Mouse (Mus musculus) liver, embryonic 16.5 days (tissue): ENCODE data around the gene Abhd2. TPM values are rescaled to one million over a fixed set of nuclear protein-coding genes. Genes with fewer than 3 reads are reported as not detected.

Experiments
- ATAC-seq: fragments of 200-750 bp; cut with Nextera tagmentation; 2 replicates; pipeline ENCODE4 v1.8.0; 2017; ENCODE audit warnings: low read depth, mild to moderate bottlenecking, moderate number of reproducible peaks, moderate library complexity
- H3K27ac ChIP-seq: fragments of 300-500 bp; sonication (generic); 2 replicates; pipeline ENCODE4 v1.5.1; 2014; ENCODE audit warnings: mild to moderate bottlenecking, low read length
- H3K27me3 ChIP-seq: fragments of 300-500 bp; sonication (generic); 2 replicates; pipeline ENCODE4 v1.6.1; 2014; ENCODE audit warnings: low read depth, low read length, mixed read lengths; ENCODE audit not compliant: control insufficient read depth, insufficient read depth
- H3K36me3 ChIP-seq: fragments of 300-500 bp; sonication (generic); 2 replicates; pipeline ENCODE4 v1.6.1; 2014; ENCODE audit warnings: mild to moderate bottlenecking; ENCODE audit not compliant: control insufficient read depth, insufficient read depth
- H3K4me1 ChIP-seq: fragments of 300-500 bp; sonication (generic); 2 replicates; pipeline ENCODE4 v1.6.1; 2014; ENCODE audit warnings: low read depth, low read length, mixed read lengths; ENCODE audit not compliant: control insufficient read depth
- H3K4me2 ChIP-seq: fragments of 300-500 bp; sonication (generic); 2 replicates; pipeline ENCODE4 v1.6.1; 2014; ENCODE audit warnings: low read depth, low read length, mixed read lengths
- H3K4me3 ChIP-seq: fragments of 300-500 bp; sonication (generic); 2 replicates; pipeline ENCODE4 v1.5.1; 2014; ENCODE audit warnings: low read depth, mild to moderate bottlenecking, low read length
- H3K9ac ChIP-seq: fragments of 300-500 bp; sonication (generic); 2 replicates; pipeline ENCODE4 v1.6.1; 2014; ENCODE audit warnings: low read depth, low read length
- H3K9me3 ChIP-seq: fragments of 300-500 bp; sonication (generic); replicated peaks from 2 replicates; pipeline ENCODE4 v1.6.1; 2016; ENCODE audit warnings: low read length; ENCODE audit not compliant: control insufficient read depth
- WGBS: fragments of 180-500 bp; shearing (Covaris S2); extraction: QIAGEN DNeasy Blood & Tissue Kit; methylation state at CpG from one replicate; pipeline ENCODE4 v1.1.7; 2014; ENCODE audit not compliant: insufficient replicate concordance; 5-methylcytosine and 5-hydroxymethylcytosine counted together
- polyA plus RNA-seq: library from polyadenylated mRNA; unstranded; fragments of >200 nt; fragmentation: Nextera tagmentation; extraction: Ambion mirVana; gene quantifications from 2 replicates; pipeline ENCODE4 v1.2.1, GENCODE M21; 2015

Gene Abhd2
- polyA plus RNA-seq, 1 experiment from 2014 or later = 14.4 TPM

DNA sequence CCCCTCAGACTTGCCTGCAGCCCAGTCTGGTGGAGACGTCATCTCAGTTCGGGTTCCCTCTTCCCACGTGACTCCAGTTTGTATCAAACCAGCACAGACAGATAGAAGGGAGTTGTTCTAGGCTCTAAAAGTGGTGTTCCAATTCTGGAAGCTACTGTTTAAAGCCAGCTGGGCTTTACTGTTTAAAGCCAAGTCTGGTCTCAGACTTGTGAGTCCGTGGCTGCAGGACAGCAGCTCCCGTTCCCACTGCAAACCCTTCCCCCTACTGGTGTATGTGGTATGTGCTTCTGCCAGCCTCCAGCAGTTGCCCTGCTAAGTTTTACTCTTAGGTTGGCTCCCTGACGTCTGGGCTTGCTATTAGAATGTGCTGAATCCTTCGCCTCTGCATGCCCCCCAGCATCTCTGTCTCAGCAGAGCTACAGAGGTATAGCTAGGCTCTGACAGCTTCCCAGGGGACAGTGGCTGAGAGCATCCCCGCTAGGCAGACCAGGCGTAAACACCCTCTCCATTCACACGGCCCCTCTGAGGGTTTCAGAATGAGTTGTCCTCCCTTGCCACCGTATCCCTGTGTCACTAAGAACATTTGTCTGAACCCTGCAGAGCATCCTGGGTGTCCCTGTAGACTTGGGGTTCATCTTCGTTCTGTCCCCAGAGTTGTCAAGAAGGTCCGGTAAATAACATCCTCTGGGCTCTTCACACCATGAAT, 74.3 kb downstream of the Abhd2 start:
- Histone ChIP-seq H3K36me3 (peaks cover 33% of the 10 kb centered on the region), H3K27ac (no peak overlapping the region), H3K4me3 (no peak overlapping the region), H3K9ac (no peak overlapping the region), H3K27me3 (no peaks in the 10 kb centered on the region), H3K9me3 (no peaks in the 10 kb centered on the region), H3K4me2 (no peak overlapping the region), H3K4me1 (no peaks in the 10 kb centered on the region)
- WGBS = 79% methylated on average over 13 of the region's 13 CpGs
- ATAC-seq = no peak

DNA sequence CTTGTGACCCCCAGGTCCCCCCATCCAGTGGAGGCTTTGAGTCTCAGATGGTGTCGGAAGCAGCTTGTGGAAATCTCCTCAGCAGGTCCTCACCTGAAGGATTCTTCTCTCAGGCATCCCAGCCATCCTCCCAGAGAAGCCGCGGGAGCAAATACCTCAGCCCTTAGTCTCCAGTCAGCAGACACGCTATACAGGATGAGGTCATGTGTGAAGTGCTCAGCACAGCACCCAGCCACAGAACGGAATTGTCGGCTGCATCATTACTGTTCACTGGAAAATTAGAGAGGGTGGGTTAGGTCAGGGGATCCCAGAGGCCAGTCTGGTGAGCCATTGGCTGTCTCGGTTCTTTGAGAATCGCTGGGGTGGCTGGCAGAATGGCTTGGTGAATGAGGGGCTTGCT, 75.8 kb downstream of the Abhd2 start:
- WGBS = 83% methylated on average over 8 of the region's 8 CpGs
- no peak overlapping the region for H3K4me3 ChIP-seq
- H3K9me3 ChIP-seq = no peaks in the 10 kb centered on the region
- no peaks in the 10 kb centered on the region for H3K27me3 ChIP-seq
- no peak overlapping the region for H3K9ac ChIP-seq
- H3K4me2 ChIP-seq = no peak overlapping the region
- no peak for ATAC-seq
- no peaks in the 10 kb centered on the region for H3K4me1 ChIP-seq
- H3K27ac ChIP-seq = no peak overlapping the region
- H3K36me3 ChIP-seq = peaks cover 31% of the 10 kb centered on the region

DNA sequence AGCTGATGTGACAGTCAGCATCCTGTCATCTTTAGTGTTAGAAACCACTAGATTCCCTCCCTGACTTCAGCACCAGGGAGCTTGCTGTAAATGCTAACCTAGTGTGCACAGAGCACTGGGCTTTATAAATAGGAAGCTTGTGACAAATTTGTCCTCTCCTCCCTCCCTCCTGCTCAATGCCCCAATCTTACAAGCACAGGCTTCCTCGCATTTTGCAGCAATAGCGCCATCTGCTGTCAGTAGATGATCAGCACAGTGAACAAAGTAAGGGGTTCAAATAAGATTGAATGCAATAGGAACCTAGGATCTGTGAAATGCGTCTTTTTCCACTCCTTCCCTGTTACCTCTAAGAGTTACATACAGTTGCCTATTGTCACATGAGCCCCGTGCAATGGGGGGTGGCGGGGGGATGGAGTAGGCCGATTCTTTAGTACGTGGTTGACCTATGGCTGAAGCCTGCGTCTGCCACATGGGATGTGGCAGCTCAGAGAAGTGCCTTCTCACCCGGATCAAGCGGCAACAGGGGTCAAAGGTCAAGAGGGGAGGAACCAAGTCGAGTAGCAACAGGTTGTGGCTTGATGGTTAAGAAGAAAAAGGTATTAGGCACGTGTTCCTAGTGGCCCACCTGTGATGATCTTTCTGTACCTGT, 76.9 kb downstream of the Abhd2 start:
- Histone ChIP-seq H3K9ac (no peak overlapping the region), H3K4me1 (no peaks in the 10 kb centered on the region), H3K27me3 (no peaks in the 10 kb centered on the region), H3K4me3 (no peak overlapping the region), H3K27ac (no peak overlapping the region), H3K9me3 (no peaks in the 10 kb centered on the region), H3K4me2 (no peak overlapping the region), H3K36me3 (peaks cover 39% of the 10 kb centered on the region)
- no peak for ATAC-seq
- WGBS = 46% methylated on average over 12 of the region's 12 CpGs

DNA sequence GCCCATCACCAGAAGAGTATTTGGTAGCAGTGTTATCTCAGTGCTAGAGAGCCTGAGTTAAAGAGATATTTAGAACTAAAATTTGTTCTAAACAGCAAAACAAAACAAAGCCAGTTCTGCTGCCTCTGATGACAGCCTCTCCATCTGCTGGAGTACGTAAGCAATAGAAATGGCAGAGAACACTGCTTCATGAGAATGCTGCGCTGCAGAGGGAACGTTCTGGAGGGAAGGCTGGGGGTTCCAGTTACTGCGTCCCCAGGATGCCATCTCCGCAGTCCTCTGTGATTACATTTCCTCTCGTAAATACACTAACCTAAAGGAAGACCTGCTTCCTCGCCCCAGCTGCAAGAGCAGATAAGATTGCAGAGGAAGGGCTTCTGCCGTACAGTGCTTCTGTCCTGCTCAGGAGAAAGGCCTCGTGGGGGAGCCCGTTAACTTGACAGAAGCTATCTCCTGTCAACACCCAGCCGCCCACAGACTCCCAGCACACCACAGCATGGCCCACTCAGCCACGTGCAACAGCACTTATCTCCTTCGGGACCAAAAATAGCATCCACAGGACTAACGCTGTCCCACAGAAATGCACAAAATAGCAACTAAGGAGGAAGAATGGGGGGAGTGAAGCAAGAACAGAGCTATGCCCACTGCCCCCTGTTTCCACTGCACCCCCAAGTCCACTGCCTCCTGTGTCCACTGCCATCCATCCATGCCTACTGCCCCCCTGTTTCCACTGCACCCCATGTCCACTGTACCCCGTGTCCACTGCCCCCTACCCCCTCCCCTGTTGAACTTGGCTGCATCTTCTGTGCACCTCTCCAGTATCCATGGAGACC, 85.6 kb downstream of the Abhd2 start:
- no peaks in the 10 kb centered on the region for H3K9me3 ChIP-seq
- H3K9ac ChIP-seq = no peak overlapping the region
- WGBS = 9% methylated on average over 15 of the region's 15 CpGs
- H3K4me1 ChIP-seq = peaks cover 18% of the 10 kb centered on the region
- no peaks in the 10 kb centered on the region for H3K27me3 ChIP-seq
- no peak overlapping the region for H3K4me2 ChIP-seq
- no peak overlapping the region for H3K27ac ChIP-seq
- H3K36me3 ChIP-seq = peaks cover 29% of the 10 kb centered on the region
- peak; percentile 88 for ATAC-seq
- no peak overlapping the region for H3K4me3 ChIP-seq

DNA sequence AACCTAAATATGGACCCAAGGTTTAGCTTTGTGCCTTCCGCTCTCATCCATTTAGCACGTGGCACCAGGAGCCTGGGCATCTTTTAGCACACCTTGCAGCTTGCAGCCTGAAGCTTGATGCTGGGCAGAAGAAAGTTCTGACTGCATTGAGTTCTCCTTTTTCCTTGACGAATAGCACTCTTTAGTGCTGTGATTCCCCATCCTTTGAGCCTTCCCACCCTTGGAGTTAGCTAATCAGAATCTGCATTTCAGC, 86.1 kb downstream of the Abhd2 start:
- no peak overlapping the region for H3K4me2 ChIP-seq
- H3K4me3 ChIP-seq = no peak overlapping the region
- peaks cover 26% of the 10 kb centered on the region for H3K36me3 ChIP-seq
- peaks cover 18% of the 10 kb centered on the region for H3K4me1 ChIP-seq
- H3K27ac ChIP-seq = no peak overlapping the region
- no peak for ATAC-seq
- H3K9ac ChIP-seq = no peak overlapping the region
- H3K9me3 ChIP-seq = no peaks in the 10 kb centered on the region
- 45% methylated on average over 3 of the region's 3 CpGs for WGBS
- H3K27me3 ChIP-seq = no peaks in the 10 kb centered on the region

DNA sequence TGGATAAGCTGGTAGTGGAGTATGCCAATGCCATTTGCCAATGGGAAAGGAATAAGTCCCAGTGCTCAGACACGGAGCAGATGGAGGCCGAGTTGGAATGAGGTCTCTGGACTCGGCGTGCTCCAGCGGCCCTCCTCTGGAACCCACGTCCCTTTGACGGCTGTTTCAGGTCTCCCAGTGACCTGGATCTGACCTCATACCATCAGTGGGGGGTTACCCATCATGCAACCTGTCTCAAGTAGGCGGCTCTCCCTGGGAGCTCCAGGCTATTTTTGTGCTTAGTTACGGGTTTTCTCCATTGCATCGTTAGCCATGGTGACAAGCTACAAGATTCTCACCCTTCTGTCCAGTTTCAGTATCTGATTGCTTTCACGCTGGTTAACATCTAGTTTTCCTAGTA, 87.1 kb downstream of the Abhd2 start:
- H3K9ac ChIP-seq = no peak overlapping the region
- no peak for ATAC-seq
- 84% methylated on average over 11 of the region's 11 CpGs for WGBS
- H3K27me3 ChIP-seq = no peaks in the 10 kb centered on the region
- no peak overlapping the region for H3K4me3 ChIP-seq
- no peak overlapping the region for H3K27ac ChIP-seq
- peaks cover 18% of the 10 kb centered on the region for H3K4me1 ChIP-seq
- no peak overlapping the region for H3K4me2 ChIP-seq
- H3K9me3 ChIP-seq = no peaks in the 10 kb centered on the region
- peaks cover 20% of the 10 kb centered on the region for H3K36me3 ChIP-seq

DNA sequence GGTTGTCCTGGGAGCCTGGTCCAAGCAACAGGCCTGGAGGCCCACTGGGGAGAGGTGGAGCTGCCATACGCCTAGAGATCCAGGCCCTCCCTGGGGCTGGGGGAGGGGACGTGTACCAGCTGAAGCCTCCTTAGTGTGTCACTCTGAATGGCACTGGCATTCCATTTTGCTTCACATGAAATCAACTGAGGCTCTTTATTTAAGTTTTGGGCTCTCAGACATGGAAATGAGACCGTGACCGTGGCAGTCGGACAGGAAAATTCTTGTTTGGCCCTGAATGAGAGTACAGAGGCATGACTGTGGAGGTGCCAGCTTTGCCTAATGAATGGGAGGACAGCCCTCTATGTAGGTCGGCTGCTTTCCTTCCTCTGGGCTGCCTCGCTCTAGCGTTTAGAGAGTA, 89.2 kb downstream of the Abhd2 start:
- Histone ChIP-seq H3K4me2 (no peak overlapping the region), H3K27me3 (no peaks in the 10 kb centered on the region), H3K9ac (no peak overlapping the region), H3K4me3 (no peak overlapping the region), H3K27ac (no peak overlapping the region), H3K36me3 (peaks cover 5% of the 10 kb centered on the region), H3K4me1 (peaks cover 18% of the 10 kb centered on the region), H3K9me3 (no peaks in the 10 kb centered on the region)
- ATAC-seq = no peak
- 74% methylated on average over 8 of the region's 8 CpGs for WGBS

DNA sequence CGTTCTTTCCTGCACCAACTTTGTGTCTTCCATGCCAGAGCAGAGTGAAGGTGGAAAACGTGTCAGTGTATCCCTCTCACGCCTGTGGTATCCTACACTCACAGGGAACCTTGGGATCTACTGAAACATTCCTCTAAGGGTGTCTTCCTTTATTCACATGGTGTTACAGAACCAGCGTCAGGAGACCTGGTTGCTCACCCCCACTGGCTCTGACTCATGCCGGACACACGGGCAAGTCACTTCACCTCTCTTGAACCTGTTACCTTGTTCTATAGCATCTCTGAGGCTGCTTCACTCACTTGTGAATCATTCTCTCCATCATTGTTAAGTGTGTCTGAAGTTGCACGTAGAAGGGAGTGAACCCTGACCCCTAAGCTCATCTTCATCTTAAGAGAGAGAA, 89.8 kb downstream of the Abhd2 start:
- peaks cover 17% of the 10 kb centered on the region for H3K4me1 ChIP-seq
- no peak overlapping the region for H3K4me3 ChIP-seq
- H3K4me2 ChIP-seq = no peak overlapping the region
- H3K9me3 ChIP-seq = no peaks in the 10 kb centered on the region
- no peak for ATAC-seq
- H3K36me3 ChIP-seq = peaks cover 5% of the 10 kb centered on the region
- H3K27ac ChIP-seq = no peak overlapping the region
- WGBS = 57% methylated on average over 7 of the region's 7 CpGs
- no peaks in the 10 kb centered on the region for H3K27me3 ChIP-seq
- H3K9ac ChIP-seq = no peak overlapping the region
